In the genomic region with DNA sequence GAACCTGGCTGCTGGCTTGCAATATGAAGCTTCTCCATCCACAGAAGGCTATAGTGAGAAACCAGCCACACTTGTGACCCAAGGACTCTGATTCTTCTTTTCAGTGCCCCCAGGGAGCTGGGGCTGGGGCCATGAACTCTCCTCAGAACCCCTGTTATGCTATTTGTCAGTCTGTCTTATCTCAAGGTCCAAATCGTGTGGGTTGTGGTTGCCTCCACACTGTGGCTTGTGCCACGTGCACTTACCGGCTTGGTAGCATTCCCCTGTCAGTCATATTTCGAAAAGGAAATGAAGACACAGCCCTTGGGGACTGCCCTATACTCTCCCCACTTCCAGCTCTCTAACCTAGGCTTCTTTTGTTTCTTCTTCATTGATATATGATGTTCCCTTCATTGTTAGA, we compare ENCODE assay signal across 25 mouse cellular contexts. TPM values are rescaled to one million over a fixed set of nuclear protein-coding genes. Genes with fewer than 3 reads are reported as not detected.
DNase-seq lines count a peak whose midpoint lies in the region; TF ChIP-seq lines count a peak whose summit lies in the region.
"Had no signal": no experiment of that assay in that cellular context is flagged by ENCODE, and none has a peak within 500 bp of the region (broad histone marks: within the 10 kb centered on the region; RNA-seq: fewer than 3 reads in every experiment).

No protein-coding gene starts in this region.

- H3K27ac ChIP-seq in MEL (ENCODE audit: control insufficient read depth, low read depth, low read length) = no peak overlapping the region
- no peak overlapping the region for H3K27ac ChIP-seq in cerebellum, adult 2 months (ENCODE audit: insufficient read depth, low read length)
- H3K27ac ChIP-seq: embryonic facial prominence, embryonic 10.5 days; embryonic facial prominence, embryonic 12.5 days; forebrain, embryonic 13.5 days; forebrain, embryonic 15.5 days had no signal

- no peak for TF ChIP-seq CTCF in MEL (IDR thresholded peaks at IDR 0.05 in 2 of 3, conservative IDR thresholded peaks at IDR 0.05 in 1 of 3; ENCODE audit: control insufficient read depth in 1 of 3, insufficient read depth in 1 of 3, low read depth in 2 of 3, low read length in 3 of 3, poor library complexity in 1 of 3, severe bottlenecking in 1 of 3)
- TF ChIP-seq CTCF in cerebellum, adult 2 months (IDR thresholded peaks at IDR 0.05; ENCODE audit: borderline replicate concordance, insufficient read depth, low read depth, low read length) = no peak

- H3K79me2 ChIP-seq in MEL (ENCODE audit: control insufficient read depth, insufficient read depth, low read length, poor library complexity) = no peaks in the 10 kb centered on the region

- peaks cover 0 to 7% of the 10 kb centered on the region in 2 experiments; a peak in 1 of 4 replicates for H3K4me1 ChIP-seq in MEL (ENCODE audit: control insufficient read depth in 1 of 2, insufficient read depth in 2 of 2, low read length in 2 of 2)
- no peaks in the 10 kb centered on the region for H3K4me1 ChIP-seq in cerebellum, adult 2 months (ENCODE audit: control insufficient read depth, insufficient read depth, low read length)
- H3K4me1 ChIP-seq: embryonic facial prominence, embryonic 10.5 days; embryonic facial prominence, embryonic 12.5 days; forebrain, embryonic 13.5 days; forebrain, embryonic 15.5 days had no signal

- no peaks in the 10 kb centered on the region for H3K9me3 ChIP-seq in MEL (replicated peaks; ENCODE audit: insufficient read depth, low read length)
- H3K9me3 ChIP-seq: embryonic facial prominence, embryonic 12.5 days; forebrain, embryonic 13.5 days; forebrain, embryonic 15.5 days; G1E had no signal

- 81% methylated on average over 4 of the region's 4 CpGs for WGBS in cerebellum, adult 2 months

- peaks cover 0 to 3% of the 10 kb centered on the region in 2 experiments; a peak in 3 of 4 replicates for H3K27me3 ChIP-seq in MEL (ENCODE audit: control insufficient read depth in 1 of 2, insufficient read depth in 2 of 2, low read length in 2 of 2)
- H3K27me3 ChIP-seq in cerebellum, adult 2 months (ENCODE audit: control insufficient read depth, insufficient read depth, low read length) = no peaks in the 10 kb centered on the region
- H3K27me3 ChIP-seq: embryonic facial prominence, embryonic 12.5 days; forebrain, embryonic 13.5 days; forebrain, embryonic 15.5 days had no signal

- TF ChIP-seq POLR2A in MEL (IDR thresholded peaks at IDR 0.05; ENCODE audit: control insufficient read depth in 1 of 2, insufficient read depth in 1 of 2, low read depth in 1 of 2, low read length in 2 of 2, poor library complexity in 1 of 2) = no peak
- no peak for TF ChIP-seq POLR2A in cerebellum, adult 2 months (IDR thresholded peaks at IDR 0.05; ENCODE audit: borderline replicate concordance, insufficient read depth, low read length)

- peak; percentile 33 for DNase-seq in urinary bladder, postnatal 14 days (ENCODE audit: low spot score)
- no peak for DNase-seq in urinary bladder, postnatal 4 days (ENCODE audit: low spot score in 2 of 2)
- DNase-seq in urinary bladder, postnatal 36 days (ENCODE audit: low spot score in 2 of 2) = peak; percentile 30 to 36
- DNase-seq in urinary bladder, postnatal 10 days (ENCODE audit: low spot score) = no peak
- peak; percentile 37 for DNase-seq in MEL (ENCODE audit: low read depth, low spot score)
- DNase-seq in induced T-regulatory cell, adult 2 months (ENCODE audit: low read depth) = peak; percentile 29
- DNase-seq in cerebellum, adult 2 months = no peak
- no peak for DNase-seq in thymus, postnatal 25 days
- DNase-seq: adrenal gland, adult 2 months; adrenal gland, postnatal 10 days; adrenal gland, postnatal 25 days; cerebellum, adult 11 months; cerebellum, adult 18-20 months; cerebellum, adult 9-10 months; cerebellum, postnatal 10 days; cerebellum, postnatal 25 days; forebrain, postnatal 0 days had no signal

- H3K9ac ChIP-seq in MEL (ENCODE audit: control insufficient read depth, low read depth, low read length, poor library complexity, severe bottlenecking) = no peak overlapping the region
- H3K9ac ChIP-seq: embryonic facial prominence, embryonic 12.5 days; forebrain, embryonic 13.5 days; forebrain, embryonic 15.5 days; forebrain, postnatal 0 days had no signal

- no peak for TF ChIP-seq RAD21 in MEL (IDR thresholded peaks at IDR 0.05; ENCODE audit: low read depth, low read length)

- no peak for TF ChIP-seq EP300 in MEL (IDR thresholded peaks at IDR 0.05; ENCODE audit: low read depth in 1 of 2, low read length in 2 of 2)

- H3K4me3 ChIP-seq in MEL (ENCODE audit: control insufficient read depth in 1 of 2, insufficient read depth in 1 of 2, low read depth in 2 of 2, low read length in 2 of 2) = no peak overlapping the region
- H3K4me3 ChIP-seq in cerebellum, adult 2 months (replicated peaks; ENCODE audit: insufficient read depth, low read depth, low read length) = no peak overlapping the region
- H3K4me3 ChIP-seq: embryonic facial prominence, embryonic 10.5 days; embryonic facial prominence, embryonic 12.5 days; forebrain, embryonic 13.5 days; forebrain, embryonic 15.5 days had no signal

- no peaks in the 10 kb centered on the region for H3K36me3 ChIP-seq in MEL (ENCODE audit: control insufficient read depth in 1 of 2, insufficient read depth in 2 of 2, low read length in 2 of 2)
- H3K36me3 ChIP-seq: embryonic facial prominence, embryonic 10.5 days; embryonic facial prominence, embryonic 12.5 days; forebrain, embryonic 15.5 days; G1E had no signal

TF ChIP-seq in MEL, 35 proteins besides CTCF, POLR2A, EP300 and RAD21:
- TF ChIP-seq BHLHE40 (IDR thresholded peaks at IDR 0.05; ENCODE audit: borderline replicate concordance, low read depth, low read length) = peak; percentile 70; the same call in 1 of the 2 replicates
- no peak for TF ChIP-seq E2F4 (IDR thresholded peaks at IDR 0.05; ENCODE audit: borderline replicate concordance, low read depth, low read length)
- no peak; the same call in 1 of the 2 replicates for TF ChIP-seq SMC3 (IDR thresholded peaks at IDR 0.05; ENCODE audit: low read depth, low read length)
- no peak for TF ChIP-seq SIN3A (IDR thresholded peaks at IDR 0.05; ENCODE audit: low read length)
- TF ChIP-seq POLR2AphosphoS2 (IDR thresholded peaks at IDR 0.05; ENCODE audit: low read length) = no peak
- peak; percentile 79; the same call in 1 of the 2 replicates for TF ChIP-seq MYC (IDR thresholded peaks at IDR 0.05; ENCODE audit: low read depth, low read length)
- TF ChIP-seq POLR2AphosphoS5 (IDR thresholded peaks at IDR 0.05; ENCODE audit: borderline replicate concordance, low read depth, low read length) = no peak
- TF ChIP-seq MXI1 (IDR thresholded peaks at IDR 0.05; ENCODE audit: low read depth, low read length) = peak; percentile 53; the same call in 1 of the 2 replicates
- no peak for TF ChIP-seq MAZ (IDR thresholded peaks at IDR 0.05; ENCODE audit: low read depth, low read length)
- TF ChIP-seq CHD2 (IDR thresholded peaks at IDR 0.05; ENCODE audit: low read length) = no peak
- no peak for TF ChIP-seq MAFK (IDR thresholded peaks at IDR 0.05; ENCODE audit: borderline replicate concordance, low read depth, low read length)
- no peak for TF ChIP-seq ZKSCAN1 (IDR thresholded peaks at IDR 0.05; ENCODE audit: low read depth, low read length)
- TF ChIP-seq MEF2A (IDR thresholded peaks at IDR 0.05; ENCODE audit: extremely low read depth, insufficient replicate concordance, low read depth, low read length, poor library complexity, severe bottlenecking) = no peak
- no peak for TF ChIP-seq HCFC1 (IDR thresholded peaks at IDR 0.05; ENCODE audit: low read depth, low read length)
- TF ChIP-seq USF1 (IDR thresholded peaks at IDR 0.05; ENCODE audit: low read depth, low read length) = peak; percentile 36; the same call in 1 of the 2 replicates
- TF ChIP-seq NRF1 (IDR thresholded peaks at IDR 0.05; ENCODE audit: insufficient read depth, low read depth, low read length, poor library complexity, severe bottlenecking) = no peak
- no peak for TF ChIP-seq GABPA (IDR thresholded peaks at IDR 0.05; ENCODE audit: low read depth, low read length)
- TF ChIP-seq ZC3H11A (IDR thresholded peaks at IDR 0.05; ENCODE audit: low read depth, low read length) = no peak
- TF ChIP-seq TCF12 (IDR thresholded peaks at IDR 0.05; ENCODE audit: low read depth, low read length) = no peak
- no peak for TF ChIP-seq KAT2A (conservative IDR thresholded peaks at IDR 0.05; ENCODE audit: low read depth, low read length)
- no peak for TF ChIP-seq USF2 (IDR thresholded peaks at IDR 0.05; ENCODE audit: borderline replicate concordance in 1 of 2, insufficient read depth in 1 of 2, low read depth in 1 of 2, low read length in 2 of 2)
- TF ChIP-seq ZNF384 (IDR thresholded peaks at IDR 0.05; ENCODE audit: low read depth, low read length) = no peak
- TF ChIP-seq MAX (IDR thresholded peaks at IDR 0.05; ENCODE audit: low read length) = peak; percentile 81
- TF ChIP-seq TAL1 (IDR thresholded peaks at IDR 0.05; ENCODE audit: low read length) = no peak
- TF ChIP-seq CHD1 (IDR thresholded peaks at IDR 0.05; ENCODE audit: low read depth, low read length) = no peak
- TF ChIP-seq TBP (IDR thresholded peaks at IDR 0.05; ENCODE audit: low read depth, low read length) = 0 out of 2 replicates have a peak, but pooled peaks have one; percentile 31
- no peak for TF ChIP-seq ELF1 (IDR thresholded peaks at IDR 0.05; ENCODE audit: low read depth, low read length)

RNA-seq across cellular contexts. Expression of a gene that starts 7.6 kb away (rescaled TPM):
- total RNA-seq in MEL (2012; rRNA removed) = 0.04 TPM in 1 of 2 replicates, not detected in the other
- polyA plus RNA-seq in MEL (2012; ENCODE audit: insufficient read depth in 1 of 2, insufficient read length in 2 of 2, low read depth in 1 of 2, low replicate concordance in 2 of 2, missing spikeins in 1 of 2) = not detected
- polyA plus RNA-seq in cerebellum, adult 2 months (2012; rRNA removed) = 1.00 and 2.7 TPM in 2 replicates
- polyA plus RNA-seq: forebrain, embryonic 13.5 days; G1E had no signal

RNA-seq across cellular contexts. Expression of a gene that starts 43.1 kb away (rescaled TPM):
- 0.10 and 0.15 TPM in 2 replicates for total RNA-seq in MEL (2012; rRNA removed)
- under 1 TPM in 1 of 2 experiments, not detected in 1; 0.25 TPM for polyA plus RNA-seq in MEL (2012; ENCODE audit: insufficient read depth in 1 of 2, insufficient read length in 2 of 2, low read depth in 1 of 2, low replicate concordance in 2 of 2, missing spikeins in 1 of 2)
- polyA plus RNA-seq in cerebellum, adult 2 months (2012; rRNA removed) = 0.07 and 0.11 TPM in 2 replicates
- total RNA-seq: adrenal gland, adult 2 months; adrenal gland, postnatal 10 days; adrenal gland, postnatal 25 days; forebrain, postnatal 0 days; G1E had no signal
- polyA plus RNA-seq: brain, embryonic 14.5 days; C2C12; embryonic facial prominence, embryonic 10.5 days; embryonic facial prominence, embryonic 12.5 days; forebrain, embryonic 11.5 days; forebrain, embryonic 13.5 days; forebrain, embryonic 15.5 days; forebrain, postnatal 0 days; G1E had no signal

Comparison
In these comparisons a context has a peak if more than half of its experiments do, and no peak if none do; other contexts are left out.
1. DNase-seq: peak in urinary bladder, postnatal 14 days (single experiment), urinary bladder, postnatal 36 days (2 of 2), MEL (single experiment) and induced T-regulatory cell, adult 2 months (single experiment); none in urinary bladder, postnatal 4 days (0 of 2), urinary bladder, postnatal 10 days (single experiment), cerebellum, adult 2 months (0 of 2) and thymus, postnatal 25 days (single experiment).